Mouse (Mus musculus): ENCODE measurements around the gene Slc35f3.

- TF ChIP-seq POLR2A (IDR thresholded peaks at IDR 0.05; ENCODE audit: low read depth, low read length) (peak; percentile 55), CTCF (IDR thresholded peaks at IDR 0.05; ENCODE audit: borderline replicate concordance, insufficient read depth, low read length) (no peak)
Measured at GRCm38 (mm10) chr8:126422920-126423300, 124.6 kb downstream of the Slc35f3 start.

All from embryonic fibroblast, embryonic 13.5 days (primary cell).